Mouse (Mus musculus) erythroblast, embryonic 14.5 days (primary cell): Measurements from ENCODE around the gene Hspb3.

ENCODE experiments used
- GATA1 ChIP-seq: IDR thresholded peaks from 2 replicates; pipeline ENCODE4 v1.6.1; 2012; ENCODE audit warnings: low read length, inconsistent platforms, mixed read lengths
- TAL1 ChIP-seq: IDR thresholded peaks from 3 replicates; pipeline ENCODE4 v1.6.1; 2012; ENCODE audit warnings: low read length, inconsistent platforms, mixed read lengths

- no peak for TF ChIP-seq GATA1
- no peak for TF ChIP-seq TAL1
Measured at GRCm38 (mm10) chr13:113638914-113639313, 24.6 kb downstream of the Hspb3 start.
